Mouse (Mus musculus) hindbrain, embryonic 12.5 days (tissue): ENCODE measurements around the gene Rpl22l1. TPM values are rescaled to one million over a fixed set of nuclear protein-coding genes. Genes with fewer than 3 reads are reported as not detected.
"Not testable (repeated sequence)": the region's sequence is repeated elsewhere in the genome, so short reads cannot be mapped to it uniquely, and the experiment has no call there.

Experiments used
- ATAC-seq: fragments of 200-750 bp; cut with Nextera tagmentation; 2 replicates; pipeline ENCODE4 v1.8.0; 2017; ENCODE audit warnings: moderate TSS enrichment; ENCODE audit not compliant: low FRiP score
- H3K27ac ChIP-seq: fragments of 300-500 bp; sonication (generic); 2 replicates; pipeline ENCODE4 v1.5.1; 2016; ENCODE audit warnings: mild to moderate bottlenecking
- H3K27me3 ChIP-seq: fragments of 300-500 bp; sonication (generic); 2 replicates; pipeline ENCODE4 v1.6.1; 2016; ENCODE audit warnings: mild to moderate bottlenecking
- H3K36me3 ChIP-seq: fragments of 300-500 bp; sonication (generic); 2 replicates; pipeline ENCODE4 v1.6.1; 2016; ENCODE audit warnings: mild to moderate bottlenecking
- H3K4me1 ChIP-seq: fragments of 300-500 bp; sonication (generic); 2 replicates; pipeline ENCODE4 v1.6.1; 2016
- H3K4me2 ChIP-seq: fragments of 300-500 bp; sonication (generic); replicated peaks from 2 replicates; pipeline ENCODE4 v1.6.1; 2016; ENCODE audit warnings: mild to moderate bottlenecking
- H3K4me3 ChIP-seq: fragments of 300-500 bp; sonication (generic); 2 replicates; pipeline ENCODE4 v1.5.1; 2016; ENCODE audit warnings: mild to moderate bottlenecking
- H3K9ac ChIP-seq: fragments of 300-500 bp; sonication (generic); 2 replicates; pipeline ENCODE4 v1.6.1; 2016; ENCODE audit warnings: mild to moderate bottlenecking, moderate library complexity
- H3K9me3 ChIP-seq: fragments of 300-500 bp; sonication (generic); replicated peaks from 2 replicates; pipeline ENCODE4 v1.6.1; 2016; ENCODE audit warnings: mild to moderate bottlenecking
- WGBS: fragments of 180-500 bp; shearing (Covaris S2); methylation state at CpG from one replicate; pipeline ENCODE4 v1.1.7; 2016; 5-methylcytosine and 5-hydroxymethylcytosine counted together
- polyA plus RNA-seq: library from polyadenylated mRNA; unstranded; fragments of >200 nt; fragmentation: Nextera tagmentation; extraction: Ambion mirVana; gene quantifications from 2 replicates; pipeline ENCODE4 v1.2.1, GENCODE M21; 2016

The Rpl22l1 gene
- 300 and 365 TPM in 2 replicates for polyA plus RNA-seq

DNA sequence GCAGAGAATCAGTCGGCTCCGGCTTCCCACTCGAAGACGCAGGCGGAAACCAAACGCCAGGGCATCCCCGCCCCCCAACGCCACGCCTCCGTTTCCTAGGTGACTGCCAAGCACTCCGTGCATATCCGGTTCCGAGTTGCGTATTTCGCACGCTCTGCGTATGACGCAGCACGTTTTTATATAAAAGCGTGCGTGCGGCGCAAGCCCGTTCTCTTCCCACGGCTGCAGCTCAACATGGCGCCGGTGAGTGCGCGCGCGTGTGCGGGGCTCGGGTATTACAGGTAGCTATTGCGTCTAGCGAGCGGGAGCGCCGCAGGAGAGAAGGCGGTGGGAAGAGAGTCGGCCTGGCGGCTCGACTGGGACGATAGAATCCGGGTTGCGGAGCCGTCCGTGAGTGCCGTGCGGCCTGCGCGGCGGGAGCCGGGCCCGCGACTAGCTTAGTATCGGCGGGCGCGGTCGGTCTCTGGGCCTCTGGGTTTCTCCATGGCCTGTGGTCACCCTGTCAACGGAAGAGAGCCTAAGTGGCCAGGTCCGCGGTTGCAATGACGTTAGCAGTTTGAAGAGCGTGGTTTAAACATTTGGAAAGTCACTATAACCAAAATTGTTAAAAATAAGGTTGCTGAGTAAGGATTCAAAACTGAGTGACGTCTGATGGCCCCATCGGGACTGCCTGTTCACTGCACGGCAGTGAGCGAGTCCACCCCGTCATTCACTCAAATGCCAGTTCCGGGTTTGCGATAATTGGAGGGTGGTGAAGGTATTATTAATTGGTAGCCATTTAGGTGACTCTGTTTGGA is at the start of gene Rpl22l1:
Gene Rpl22l1 (plus strand): TSS at position 136 of the 797 bp plus-strand sequence.
- H3K9ac ChIP-seq, result peak within 1 kb of the TSS; percentile 89
- H3K36me3 ChIP-seq, result peaks cover 19% of the 10 kb centered on the region
- H3K4me1 ChIP-seq, result peaks cover 11% of the 10 kb centered on the region
- H3K27ac ChIP-seq, result peak within 1 kb of the TSS; percentile 81
- H3K9me3 ChIP-seq, result no peaks in the 10 kb centered on the region
- peak within 1 kb of the TSS; percentile 82 for H3K4me3 ChIP-seq
- peak within 1 kb of the TSS; percentile 65 for H3K4me2 ChIP-seq
- peak; percentile 100 for ATAC-seq
- H3K27me3 ChIP-seq, result no peaks in the 10 kb centered on the region
- WGBS, result under 1% methylated on average over 72 of the region's 72 CpGs

- no peak overlapping the region for H3K27ac ChIP-seq
- 0 out of 2 replicates have a peak, but pooled peaks have one; percentile 29 for ATAC-seq
- WGBS, result 66% methylated on average over 7 of the region's 7 CpGs
- H3K27me3 ChIP-seq, result no peaks in the 10 kb centered on the region
- no peaks in the 10 kb centered on the region for H3K9me3 ChIP-seq
- no peaks in the 10 kb centered on the region for H3K4me1 ChIP-seq
- no peak overlapping the region for H3K4me2 ChIP-seq
- H3K36me3 ChIP-seq, result no peaks in the 10 kb centered on the region
- no peak overlapping the region for H3K9ac ChIP-seq
- no peak overlapping the region for H3K4me3 ChIP-seq
These were observed 49.8 kb upstream of the Rpl22l1 start for GRCm38 (mm10) chr3:28755477-28755876.

DNA sequence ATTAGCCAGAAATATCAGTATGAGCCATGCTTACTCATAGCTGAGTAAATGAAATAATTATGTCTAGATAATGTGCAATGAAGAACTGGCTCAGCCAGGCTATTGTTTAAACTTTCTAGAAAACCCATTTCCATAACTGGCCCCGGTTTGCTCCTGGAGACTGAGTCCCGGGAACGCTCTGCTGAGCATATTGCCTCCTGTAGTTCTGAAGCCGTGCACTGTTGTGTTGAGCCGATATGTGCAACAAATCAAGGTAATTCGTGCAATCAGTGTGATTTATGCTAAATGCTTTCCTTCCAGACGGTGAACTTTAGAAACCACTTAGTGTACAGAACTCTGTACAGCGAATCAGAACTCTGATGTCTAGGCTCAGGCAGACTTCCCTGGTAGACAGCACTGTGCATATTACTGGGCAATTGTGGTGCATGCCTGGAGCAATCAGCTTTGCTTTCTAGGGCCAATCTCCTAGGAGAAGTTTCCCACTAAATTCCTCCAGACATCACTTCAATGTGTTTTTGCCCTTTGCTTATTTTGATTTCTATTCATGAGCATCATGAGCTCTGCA is 43.9 kb upstream of the Rpl22l1 start:
- WGBS, result 83% methylated on average over 8 of the region's 8 CpGs

GRCm38 (mm10) chr3:28766935-28767334 is 38.3 kb upstream of the Rpl22l1 start:
- WGBS, result 87% methylated on average over 4 of the region's 4 CpGs
- Histone ChIP-seq H3K27me3 (no peaks in the 10 kb centered on the region), H3K27ac (no peak overlapping the region), H3K4me1 (no peaks in the 10 kb centered on the region), H3K4me2 (no peak overlapping the region), H3K36me3 (no peaks in the 10 kb centered on the region), H3K4me3 (no peak overlapping the region), H3K9ac (no peak overlapping the region), H3K9me3 (no peaks in the 10 kb centered on the region; the same call in 1 of the 2 replicates)
- ATAC-seq, result no peak

More for the DNA sequence above, 43.9 kb upstream of the Rpl22l1 start:
- H3K4me1 ChIP-seq, result no peaks in the 10 kb centered on the region
- H3K27me3 ChIP-seq, result no peaks in the 10 kb centered on the region
- H3K27ac ChIP-seq, result no peak overlapping the region
- ATAC-seq, result no peak
- no peaks in the 10 kb centered on the region for H3K9me3 ChIP-seq
- H3K36me3 ChIP-seq, result no peaks in the 10 kb centered on the region
- no peak overlapping the region for H3K9ac ChIP-seq
- no peak overlapping the region for H3K4me2 ChIP-seq
- no peak overlapping the region for H3K4me3 ChIP-seq

DNA sequence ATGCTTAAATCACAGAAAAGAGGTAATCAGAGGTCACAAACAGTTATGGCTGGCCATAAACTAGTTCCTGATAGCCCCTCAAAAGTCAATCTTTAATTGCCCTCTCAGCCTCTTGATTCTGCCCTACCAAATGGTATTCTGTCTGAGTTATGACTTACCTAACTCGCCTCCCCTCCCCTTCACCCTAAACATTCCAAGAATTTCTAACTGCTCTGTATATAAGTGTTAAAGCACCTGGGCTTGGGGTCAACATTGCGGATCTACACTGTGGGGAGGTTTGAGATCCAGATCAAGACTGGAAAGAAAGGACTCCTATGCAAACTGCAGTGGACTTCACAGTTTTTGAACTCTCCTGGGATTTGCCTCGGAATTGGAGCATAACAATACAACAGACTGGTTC is 37.0 kb upstream of the Rpl22l1 start:
- 79% methylated on average over 3 of the region's 3 CpGs for WGBS
- H3K4me1 ChIP-seq, result no peaks in the 10 kb centered on the region
- no peaks in the 10 kb centered on the region for H3K36me3 ChIP-seq
- no peak overlapping the region for H3K9ac ChIP-seq
- ATAC-seq, result no peak
- no peaks in the 10 kb centered on the region; the same call in 1 of the 2 replicates for H3K9me3 ChIP-seq
- no peak overlapping the region for H3K27ac ChIP-seq
- no peak overlapping the region for H3K4me3 ChIP-seq
- no peak overlapping the region for H3K4me2 ChIP-seq
- no peaks in the 10 kb centered on the region for H3K27me3 ChIP-seq

- not testable (repeated sequence) for ATAC-seq, H3K36me3 ChIP-seq, H3K27me3 ChIP-seq, H3K4me3 ChIP-seq, H3K4me2 ChIP-seq, H3K4me1 ChIP-seq, H3K9me3 ChIP-seq, H3K9ac ChIP-seq, H3K27ac ChIP-seq
- 61% methylated on average over 4 of the region's 4 CpGs for WGBS
These were observed 32.3 kb upstream of the Rpl22l1 start for GRCm38 (mm10) chr3:28772919-28773318.

DNA sequence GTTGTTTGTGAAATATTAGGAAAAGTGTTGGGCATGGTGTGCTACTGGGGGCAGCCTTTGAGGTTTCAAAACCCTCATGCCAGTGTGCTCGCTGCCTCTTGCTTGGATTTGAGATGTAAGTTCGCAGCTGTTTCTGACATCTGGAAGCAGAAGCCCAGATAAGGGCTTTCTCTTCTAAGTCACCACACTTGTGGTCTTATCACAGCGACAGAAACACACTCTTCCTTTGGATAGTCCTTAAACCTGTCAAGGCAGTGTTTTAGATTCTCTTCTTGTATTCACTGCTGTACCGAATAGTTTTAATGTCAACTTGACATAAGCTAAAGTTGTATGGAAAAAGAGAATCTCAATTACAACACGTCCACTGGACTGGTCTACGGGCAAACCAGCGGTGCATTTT is 29.9 kb upstream of the Rpl22l1 start:
- no peak overlapping the region for H3K4me2 ChIP-seq
- no peaks in the 10 kb centered on the region for H3K4me1 ChIP-seq
- no peak overlapping the region for H3K9ac ChIP-seq
- H3K27me3 ChIP-seq, result no peaks in the 10 kb centered on the region
- no peak overlapping the region for H3K27ac ChIP-seq
- no peak overlapping the region for H3K4me3 ChIP-seq
- no peak for ATAC-seq
- 89% methylated on average over 7 of the region's 7 CpGs for WGBS
- no peaks in the 10 kb centered on the region for H3K9me3 ChIP-seq
- no peaks in the 10 kb centered on the region for H3K36me3 ChIP-seq

DNA sequence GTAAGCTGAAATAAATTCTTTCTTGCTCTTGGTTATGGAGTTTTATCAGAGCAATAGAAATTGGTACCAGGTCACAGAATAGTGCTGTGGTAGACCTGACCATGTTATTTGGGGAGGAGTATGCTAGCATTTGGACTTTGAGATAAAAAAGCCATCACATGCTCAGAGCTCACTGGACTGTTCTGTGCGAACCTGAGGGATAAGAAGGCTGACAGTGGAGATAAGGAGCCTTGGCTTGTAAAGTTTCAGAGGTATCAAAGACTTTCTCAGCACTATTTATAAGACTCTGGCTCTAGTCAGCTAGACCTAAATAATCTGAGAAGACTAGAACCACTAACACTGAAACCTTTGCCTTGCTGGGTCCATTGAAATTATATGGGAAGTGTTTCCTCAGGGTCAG is 29.3 kb upstream of the Rpl22l1 start:
- no peaks in the 10 kb centered on the region for H3K36me3 ChIP-seq
- H3K4me3 ChIP-seq, result no peak overlapping the region
- H3K9me3 ChIP-seq, result no peaks in the 10 kb centered on the region
- H3K9ac ChIP-seq, result no peak overlapping the region
- H3K27ac ChIP-seq, result no peak overlapping the region
- H3K27me3 ChIP-seq, result no peaks in the 10 kb centered on the region
- H3K4me1 ChIP-seq, result no peaks in the 10 kb centered on the region
- no peak for ATAC-seq
- H3K4me2 ChIP-seq, result no peak overlapping the region
- 96% methylated on average over 1 of the region's 1 CpGs for WGBS

- 68% methylated on average over 1 of the region's 1 CpGs for WGBS
These were observed 28.7 kb upstream of the Rpl22l1 start for GRCm38 (mm10) chr3:28776491-28776890.

GRCm38 (mm10) chr3:28780511-28780910 is 24.7 kb upstream of the Rpl22l1 start:
- 74% methylated on average over 9 of the region's 9 CpGs for WGBS
- peaks cover 6% of the 10 kb centered on the region; the same call in 1 of the 2 replicates for H3K4me1 ChIP-seq
- H3K4me2 ChIP-seq, result peak overlapping the region; percentile 83
- no peaks in the 10 kb centered on the region for H3K36me3 ChIP-seq
- no peak overlapping the region for H3K27ac ChIP-seq
- peak overlapping the region; percentile 59 for H3K4me3 ChIP-seq
- no peak overlapping the region for H3K9ac ChIP-seq
- ATAC-seq, result peak; percentile 32
- no peaks in the 10 kb centered on the region for H3K9me3 ChIP-seq
- H3K27me3 ChIP-seq, result no peaks in the 10 kb centered on the region; the same call in 1 of the 2 replicates

More at GRCm38 (mm10) chr3:28776491-28776890, 28.7 kb upstream of the Rpl22l1 start:
- no peaks in the 10 kb centered on the region for H3K9me3 ChIP-seq
- no peak overlapping the region for H3K4me3 ChIP-seq
- no peaks in the 10 kb centered on the region for H3K36me3 ChIP-seq
- H3K4me2 ChIP-seq, result no peak overlapping the region
- H3K9ac ChIP-seq, result no peak overlapping the region
- H3K27me3 ChIP-seq, result no peaks in the 10 kb centered on the region
- H3K4me1 ChIP-seq, result no peaks in the 10 kb centered on the region
- no peak for ATAC-seq
- H3K27ac ChIP-seq, result no peak overlapping the region

- Histone ChIP-seq H3K27ac (no peak within 1 kb of the TSS), H3K36me3 (no peaks in the 10 kb centered on the region), H3K9ac (peak within 1 kb of the TSS; percentile 69), H3K27me3 (no peaks in the 10 kb centered on the region; the same call in 1 of the 2 replicates), H3K4me2 (peak within 1 kb of the TSS; percentile 83), H3K9me3 (no peaks in the 10 kb centered on the region), H3K4me1 (peaks cover 6% of the 10 kb centered on the region; the same call in 1 of the 2 replicates), H3K4me3 (peak within 1 kb of the TSS; percentile 59)
- WGBS, result 3% methylated on average over 36 of the region's 46 CpGs
- peak; percentile 99 for ATAC-seq
These were observed 24.2 kb upstream of the Rpl22l1 start, which contains the start of gene Eif5a2 for GRCm38 (mm10) chr3:28780994-28781393. Gene Eif5a2, plus strand, starts transcription at chr3:28781276.

GRCm38 (mm10) chr3:28781422-28781821 is 23.8 kb upstream of the Rpl22l1 start:
- Histone ChIP-seq H3K9me3 (no peaks in the 10 kb centered on the region), H3K27me3 (no peaks in the 10 kb centered on the region; the same call in 1 of the 2 replicates), H3K36me3 (no peaks in the 10 kb centered on the region), H3K9ac (peak overlapping the region; percentile 69), H3K4me2 (peak overlapping the region; percentile 83), H3K4me3 (peak overlapping the region; percentile 59), H3K27ac (no peak overlapping the region), H3K4me1 (peaks cover 6% of the 10 kb centered on the region; the same call in 1 of the 2 replicates)
- ATAC-seq, result no peak; the same call in 1 of the 2 replicates
- WGBS, result under 1% methylated on average over 33 of the region's 41 CpGs
